Mouse (Mus musculus) lung, adult 2 months (tissue): Measurements from ENCODE around the gene Itga6.

Experiments used
- CTCF ChIP-seq: fragments of 200-500 bp; IDR thresholded peaks from 2 replicates; pipeline ENCODE4 v1.5.1; 2011; ENCODE audit warnings: mild to moderate bottlenecking, low read length, control low read depth; ENCODE audit not compliant: insufficient read depth
- POLR2A ChIP-seq: fragments of 200-500 bp; IDR thresholded peaks from 2 replicates; pipeline ENCODE4 v1.6.1; 2011; ENCODE audit warnings: low read depth, mild to moderate bottlenecking, control low read depth, low read length, borderline replicate concordance; ENCODE audit errors: extremely low read depth

- TF ChIP-seq POLR2A: no peak
- no peak for TF ChIP-seq CTCF
These were observed 83.5 kb downstream of the Itga6 start for GRCm38 (mm10) chr2:71828928-71829327.
